Mouse (Mus musculus) intestine, postnatal 0 days (tissue): ENCODE results near the gene Cebpb. TPM values are rescaled to one million over a fixed set of nuclear protein-coding genes. Genes with fewer than 3 reads are reported as not detected.

Experiments
- ATAC-seq: fragments of 200-750 bp; cut with Nextera tagmentation; 2 replicates; pipeline ENCODE4 v1.8.0; 2017; ENCODE audit warnings: mild to moderate bottlenecking, moderate TSS enrichment, moderate library complexity
- H3K27ac ChIP-seq: fragments of 300-500 bp; sonication (generic); 2 replicates; pipeline ENCODE4 v1.5.1; 2014; ENCODE audit warnings: mild to moderate bottlenecking, low read depth, low read length, moderate library complexity
- H3K27me3 ChIP-seq: fragments of 300-500 bp; sonication (generic); replicated peaks from 2 replicates; pipeline ENCODE4 v1.6.1; 2014; ENCODE audit warnings: low read length, mixed read lengths; ENCODE audit not compliant: control insufficient read depth, insufficient read depth
- H3K36me3 ChIP-seq: fragments of 300-500 bp; sonication (generic); 2 replicates; pipeline ENCODE4 v1.6.1; 2014; ENCODE audit warnings: mild to moderate bottlenecking, moderate library complexity; ENCODE audit not compliant: control insufficient read depth, insufficient read depth
- H3K4me1 ChIP-seq: fragments of 300-500 bp; sonication (generic); replicated peaks from 2 replicates; pipeline ENCODE4 v1.6.1; 2014; ENCODE audit warnings: antibody characterized with exemption, low read length, mixed read lengths; ENCODE audit not compliant: control insufficient read depth, insufficient read depth
- H3K4me2 ChIP-seq: fragments of 300-500 bp; sonication (generic); replicated peaks from 2 replicates; pipeline ENCODE4 v1.6.1; 2014; ENCODE audit warnings: low read depth, mild to moderate bottlenecking, moderate library complexity
- H3K4me3 ChIP-seq: fragments of 300-500 bp; sonication (generic); 2 replicates; pipeline ENCODE4 v1.5.1; 2014; ENCODE audit warnings: low read depth, low read length
- H3K9ac ChIP-seq: fragments of 300-500 bp; sonication (generic); 2 replicates; pipeline ENCODE4 v1.6.1; 2014; ENCODE audit warnings: mild to moderate bottlenecking, low read depth, low read length
- H3K9me3 ChIP-seq: fragments of 300-500 bp; sonication (generic); 2 replicates; pipeline ENCODE4 v1.6.1; 2016; ENCODE audit warnings: mixed run types; ENCODE audit not compliant: control insufficient read depth
- CTCF ChIP-seq: sonication (generic); IDR thresholded peaks from 2 replicates; pipeline ENCODE4 v1.5.1; 2016; ENCODE audit warnings: low read depth, mild to moderate bottlenecking, control low read depth, antibody characterized with exemption, moderate library complexity
- WGBS: fragments of 180-500 bp; shearing (Covaris S2); extraction: QIAGEN DNeasy Blood & Tissue Kit; methylation state at CpG from one replicate; pipeline ENCODE4 v1.1.7; 2014; 5-methylcytosine and 5-hydroxymethylcytosine counted together
- polyA plus RNA-seq: library from polyadenylated mRNA; unstranded; fragments of >200 nt; fragmentation: Nextera tagmentation; extraction: Ambion mirVana; gene quantifications from 2 replicates; pipeline ENCODE4 v1.2.1, GENCODE M21; 2015

Gene Cebpb
- polyA plus RNA-seq, 1 experiment from 2014 or later: 52.6 TPM

- H3K4me1 ChIP-seq: no peaks in the 10 kb centered on the region
- no peak overlapping the region for H3K27ac ChIP-seq
- no peak overlapping the region for H3K4me2 ChIP-seq
- peak; percentile 81 for TF ChIP-seq CTCF
- no peak for ATAC-seq
- 40% methylated on average over 14 of the region's 14 CpGs for WGBS
- H3K9me3 ChIP-seq: no peaks in the 10 kb centered on the region
- H3K4me3 ChIP-seq: no peak overlapping the region
- no peak overlapping the region for H3K9ac ChIP-seq
- H3K36me3 ChIP-seq: no peaks in the 10 kb centered on the region
- no peaks in the 10 kb centered on the region for H3K27me3 ChIP-seq
Observed at GRCm38 (mm10) chr2:167675120-167675909, 13.4 kb upstream of the Cebpb start.

- WGBS: 55% methylated on average over 5 of the region's 5 CpGs
- Histone ChIP-seq H3K4me1 (no peaks in the 10 kb centered on the region), H3K9me3 (no peaks in the 10 kb centered on the region), H3K4me2 (no peak overlapping the region), H3K27ac (no peak overlapping the region), H3K36me3 (no peaks in the 10 kb centered on the region), H3K9ac (no peak overlapping the region), H3K27me3 (no peaks in the 10 kb centered on the region), H3K4me3 (no peak overlapping the region)
- TF ChIP-seq CTCF: peak; percentile 60
- no peak for ATAC-seq
Observed at GRCm38 (mm10) chr2:167678600-167678999, 10.1 kb upstream of the Cebpb start.

GRCm38 (mm10) chr2:167679902-167680430 is 8.7 kb upstream of the Cebpb start:
- Histone ChIP-seq H3K36me3 (no peaks in the 10 kb centered on the region), H3K9ac (no peak overlapping the region), H3K4me3 (no peak overlapping the region), H3K4me2 (no peak overlapping the region), H3K27me3 (no peaks in the 10 kb centered on the region), H3K4me1 (no peaks in the 10 kb centered on the region), H3K9me3 (no peaks in the 10 kb centered on the region), H3K27ac (no peak overlapping the region)
- peak; percentile 99 for TF ChIP-seq CTCF
- ATAC-seq: peak; percentile 68
- 3% methylated on average over 13 of the region's 13 CpGs for WGBS

- Histone ChIP-seq H3K9me3 (no peaks in the 10 kb centered on the region), H3K27ac (no peak overlapping the region), H3K4me2 (no peak overlapping the region), H3K4me1 (no peaks in the 10 kb centered on the region), H3K9ac (no peak overlapping the region), H3K27me3 (no peaks in the 10 kb centered on the region), H3K36me3 (no peaks in the 10 kb centered on the region), H3K4me3 (no peak overlapping the region)
- WGBS: 65% methylated on average over 5 of the region's 5 CpGs
- TF ChIP-seq CTCF: peak; percentile 77
- ATAC-seq: no peak
Observed at GRCm38 (mm10) chr2:167680657-167681056, 8.1 kb upstream of the Cebpb start.

- no peak for ATAC-seq
- WGBS: 63% methylated on average over 3 of the region's 3 CpGs
- Histone ChIP-seq H3K27me3 (no peaks in the 10 kb centered on the region), H3K9ac (no peak overlapping the region), H3K4me1 (no peaks in the 10 kb centered on the region), H3K4me2 (no peak overlapping the region), H3K27ac (no peak overlapping the region), H3K36me3 (no peaks in the 10 kb centered on the region), H3K9me3 (no peaks in the 10 kb centered on the region), H3K4me3 (no peak overlapping the region)
- TF ChIP-seq CTCF: no peak
Observed at GRCm38 (mm10) chr2:167683721-167684120, 5.0 kb upstream of the Cebpb start.

GRCm38 (mm10) chr2:167685137-167685536 is 3.6 kb upstream of the Cebpb start:
- 8% methylated on average over 8 of the region's 8 CpGs for WGBS
- H3K27me3 ChIP-seq: no peaks in the 10 kb centered on the region
- H3K36me3 ChIP-seq: no peaks in the 10 kb centered on the region
- H3K4me1 ChIP-seq: no peaks in the 10 kb centered on the region
- H3K4me2 ChIP-seq: no peak overlapping the region
- H3K9me3 ChIP-seq: no peaks in the 10 kb centered on the region
- H3K4me3 ChIP-seq: no peak overlapping the region
- ATAC-seq: no peak
- peak; percentile 100 for TF ChIP-seq CTCF
- H3K27ac ChIP-seq: no peak overlapping the region
- no peak overlapping the region for H3K9ac ChIP-seq
